Mouse (Mus musculus): ENCODE data around the gene Ankib1. TPM values are rescaled to one million over a fixed set of nuclear protein-coding genes. Genes with fewer than 3 reads are reported as not detected.
A peak's percentile ranks its signal among the peaks of the same experiment; 100 is the strongest.

Ankib1 gene
- polyA plus RNA-seq, 1 experiment from 2014 or later = 35.3 TPM

DNA sequence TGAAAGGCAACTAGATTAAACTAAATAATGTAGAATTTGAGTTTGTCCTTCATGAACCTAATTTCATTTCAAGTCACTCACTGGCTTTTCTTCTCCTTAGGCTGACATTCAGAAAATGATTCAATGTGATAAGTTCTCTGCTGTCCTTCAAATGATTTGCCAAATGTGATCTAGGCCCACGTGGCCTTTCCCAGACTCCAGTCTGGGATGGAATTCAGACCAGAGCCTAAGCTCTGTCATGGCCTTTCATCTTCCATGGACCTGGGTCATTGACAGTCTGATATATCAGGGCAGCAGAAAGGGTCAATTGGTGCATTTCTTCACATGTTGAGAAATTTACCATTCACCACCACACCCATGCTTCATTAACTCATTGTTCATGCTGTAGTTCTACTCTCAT lies 77.2 kb downstream of the Ankib1 start:
- CTCF ChIA-PET = no interaction called here
- POLR2A ChIA-PET = no interaction called here
- no peak for ATAC-seq
- no peak for TF ChIP-seq CTCF (IDR thresholded peaks at IDR 0.05)
- no peak for DNase-seq (ENCODE audit: low read depth, low spot score)
- in situ Hi-C loops (cut with MboI; ENCODE audit: low pct_unique_long_range_greater_than_20kb) = no loop called here
- no peaks in the 10 kb centered on the region for H3K27me3 ChIP-seq

DNA sequence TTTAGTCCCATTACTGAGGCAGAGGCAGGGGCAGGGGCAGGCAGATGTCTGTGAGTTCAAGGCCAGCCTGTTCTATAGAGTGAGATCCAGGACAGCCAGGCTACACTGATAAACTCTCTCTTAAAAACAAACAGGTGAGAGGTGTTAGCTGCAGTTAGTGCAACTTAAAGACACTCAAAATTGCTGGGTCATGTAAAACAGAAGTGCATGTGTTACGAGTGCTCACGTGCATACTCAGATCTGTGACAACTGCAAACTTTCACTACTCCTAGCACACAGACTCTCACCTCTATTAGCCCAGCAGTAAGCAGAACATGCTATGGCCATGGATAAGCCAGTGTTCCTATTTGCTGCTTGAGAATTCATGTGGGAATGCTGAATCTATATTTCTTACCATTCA lies 79.3 kb downstream of the Ankib1 start:
- ChIA-PET CTCF (no interaction called here), POLR2A (no interaction called here)
- in situ Hi-C loops (cut with MboI; ENCODE audit: low pct_unique_long_range_greater_than_20kb) = no loop called here
- no peak for DNase-seq (ENCODE audit: low read depth, low spot score)
- no peak for ATAC-seq
- no peaks in the 10 kb centered on the region for H3K27me3 ChIP-seq
- no peak for TF ChIP-seq CTCF (IDR thresholded peaks at IDR 0.05)

DNA sequence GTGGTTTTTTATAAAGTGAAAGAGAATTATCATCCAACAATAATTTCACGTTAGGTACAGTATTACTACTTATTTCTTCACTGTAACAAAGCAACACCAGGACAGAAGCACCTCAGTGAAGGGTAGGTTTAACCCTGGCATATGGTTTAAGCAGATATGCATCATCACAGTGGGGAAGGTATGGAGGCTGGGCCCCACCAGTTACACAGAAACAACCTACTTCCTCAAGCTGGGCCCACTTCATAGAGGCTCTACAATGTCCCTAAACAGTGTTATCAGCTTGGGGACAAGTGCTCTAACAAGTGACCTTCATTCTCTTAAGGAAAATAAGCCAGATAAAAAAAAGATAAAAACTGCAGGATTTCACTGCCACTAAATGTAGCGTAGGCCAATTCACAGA lies 79.9 kb downstream of the Ankib1 start:
- ChIA-PET CTCF (no interaction called here), POLR2A (no interaction called here)
- in situ Hi-C loops (cut with MboI; ENCODE audit: low pct_unique_long_range_greater_than_20kb) = no loop called here
- H3K27me3 ChIP-seq = no peaks in the 10 kb centered on the region
- no peak for TF ChIP-seq CTCF (IDR thresholded peaks at IDR 0.05)
- no peak for DNase-seq (ENCODE audit: low read depth, low spot score)
- no peak for ATAC-seq

DNA sequence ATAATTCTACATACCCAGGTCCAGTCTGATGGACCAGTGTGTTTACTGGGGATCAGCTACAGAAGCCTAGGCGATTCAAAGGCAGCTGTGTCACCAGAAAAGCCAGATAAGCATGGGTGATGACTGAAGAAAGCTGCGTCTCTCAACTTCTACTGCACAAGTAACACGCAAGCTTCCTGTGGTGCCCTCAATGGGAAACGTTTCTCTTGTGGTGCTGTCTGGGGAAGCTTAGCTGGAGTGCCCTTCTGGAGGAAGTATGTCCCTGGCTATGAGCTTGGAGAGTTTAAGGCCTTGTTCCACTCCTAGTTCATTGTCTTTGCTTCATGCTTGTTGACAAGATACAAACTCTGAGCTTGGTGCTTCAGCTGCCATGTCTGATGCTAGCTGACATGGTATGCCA lies 83.4 kb downstream of the Ankib1 start:
- in situ Hi-C loops (cut with MboI; ENCODE audit: low pct_unique_long_range_greater_than_20kb) = no loop called here
- no peak for DNase-seq (ENCODE audit: low read depth, low spot score)
- no peaks in the 10 kb centered on the region for H3K27me3 ChIP-seq
- ATAC-seq = no peak
- CTCF ChIA-PET = interaction anchor here (1.2 kb wide), 1 partner anchor 13 kb away, joined by 3 read pairs; no protein-coding TSS in a partner anchor
- no peak for TF ChIP-seq CTCF (IDR thresholded peaks at IDR 0.05)
- POLR2A ChIA-PET = no interaction called here

DNA sequence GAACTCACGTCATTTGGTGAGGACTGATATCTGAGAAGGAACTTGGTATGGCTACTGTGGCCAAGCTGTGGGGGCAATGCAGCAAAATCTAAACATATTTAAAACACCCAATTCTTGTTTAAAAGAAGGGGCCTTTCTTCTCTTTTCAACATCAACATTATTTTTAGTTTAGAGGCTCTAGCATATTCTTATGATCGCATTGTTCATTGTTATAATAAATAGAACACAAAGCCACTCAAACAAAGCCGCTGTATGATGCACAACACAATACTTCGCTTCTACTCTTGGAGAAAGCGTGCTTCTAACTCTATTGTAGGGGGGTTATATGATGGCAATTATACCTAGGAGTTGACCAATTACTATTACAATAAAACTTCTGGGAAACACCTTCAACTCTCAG lies 86.9 kb downstream of the Ankib1 start:
- DNase-seq (ENCODE audit: low read depth, low spot score) (no peak), ATAC-seq (no peak)
- CTCF ChIA-PET = interaction anchor here (2.8 kb wide), 1 partner anchor 16 kb away, joined by 11 read pairs; no protein-coding TSS in a partner anchor
- POLR2A ChIA-PET = no interaction called here
- no peak for TF ChIP-seq CTCF (IDR thresholded peaks at IDR 0.05)
- in situ Hi-C loops (cut with MboI; ENCODE audit: low pct_unique_long_range_greater_than_20kb) = no loop called here
- H3K27me3 ChIP-seq = no peaks in the 10 kb centered on the region

DNA sequence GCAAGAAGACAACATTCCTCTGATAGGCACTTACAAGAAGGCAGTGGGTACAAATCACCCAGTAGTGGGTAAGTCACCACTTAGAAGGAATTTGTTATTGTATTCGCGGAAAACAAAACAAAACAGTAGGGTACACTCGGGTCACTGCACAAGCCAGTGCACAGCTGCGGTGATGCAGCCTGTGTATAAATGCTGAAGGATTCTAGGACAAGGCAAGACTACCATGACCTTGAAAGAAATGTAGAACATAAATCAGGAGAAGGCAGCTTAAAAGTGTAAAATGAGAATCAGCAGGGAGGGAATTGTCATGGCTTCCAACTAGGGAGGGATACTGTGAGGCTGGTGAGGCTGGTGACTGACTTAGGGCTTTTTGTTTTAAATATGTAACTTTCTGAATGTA lies 100.5 kb downstream of the Ankib1 start:
- ATAC-seq (no peak), DNase-seq (ENCODE audit: low read depth, low spot score) (no peak)
- ChIA-PET POLR2A (interaction anchor here (0.9 kb wide), 1 partner anchor 27 kb away, joined by 4 read pairs; no protein-coding TSS in a partner anchor), CTCF (interaction anchor here (1.0 to 1.5 kb wide), 2 partner anchors 10 to 13 kb away, joined by 3 to 5 read pairs; no protein-coding TSS in a partner anchor)
- TF ChIP-seq CTCF (IDR thresholded peaks at IDR 0.05) = no peak
- no peaks in the 10 kb centered on the region for H3K27me3 ChIP-seq
- in situ Hi-C loops (cut with MboI; ENCODE audit: low pct_unique_long_range_greater_than_20kb) = no loop called here

DNA sequence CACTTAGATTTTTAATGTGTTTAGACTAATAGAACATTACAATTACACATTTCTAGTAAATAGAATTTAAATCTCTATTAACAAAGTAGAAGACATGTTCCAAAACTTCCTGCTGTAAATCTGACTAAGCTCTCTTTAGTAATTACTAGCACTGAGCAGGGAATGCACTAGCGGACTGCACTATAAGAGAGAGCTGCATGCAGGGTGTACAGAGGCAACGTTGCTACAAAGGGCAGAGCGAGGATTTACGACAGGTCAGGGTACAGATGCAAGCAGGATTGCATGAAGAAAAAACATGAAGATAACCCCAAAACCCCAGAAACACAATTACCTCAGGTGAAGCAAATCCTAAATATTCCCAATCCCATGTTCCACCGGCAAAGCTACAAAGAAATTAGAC lies 102.7 kb downstream of the Ankib1 start:
- H3K27me3 ChIP-seq = no peaks in the 10 kb centered on the region
- in situ Hi-C loops (cut with MboI; ENCODE audit: low pct_unique_long_range_greater_than_20kb) = no loop called here
- TF ChIP-seq CTCF (IDR thresholded peaks at IDR 0.05) = no peak
- ATAC-seq (no peak), DNase-seq (ENCODE audit: low read depth, low spot score) (no peak)
- CTCF ChIA-PET = interaction anchor here (2.6 kb wide), 1 partner anchor 15 kb away, joined by 11 read pairs; no protein-coding TSS in a partner anchor
- POLR2A ChIA-PET = no interaction called here

DNA sequence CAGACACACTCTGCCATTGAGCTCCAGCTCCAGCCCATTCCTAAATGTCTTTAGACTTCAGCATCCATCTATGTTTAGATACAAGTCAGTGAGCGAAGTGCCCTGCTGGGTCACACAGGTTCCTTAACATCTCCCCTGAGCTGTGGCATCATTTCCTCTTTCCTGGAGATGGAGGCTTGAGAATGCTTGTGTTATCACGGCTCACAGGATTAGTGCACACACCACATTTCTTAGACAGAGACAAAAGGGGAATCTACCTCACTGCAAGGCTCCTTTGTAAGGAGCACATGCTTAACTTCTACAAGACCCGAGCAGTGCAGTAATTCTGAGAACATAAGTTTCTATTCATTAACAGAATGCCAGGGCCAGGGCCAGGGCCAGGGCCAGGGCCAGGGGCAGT lies 106.7 kb downstream of the Ankib1 start:
- no peak for TF ChIP-seq CTCF (IDR thresholded peaks at IDR 0.05)
- ChIA-PET POLR2A (no interaction called here), CTCF (interaction anchor here (0.9 kb wide), 1 partner anchor 9 kb away, joined by 3 read pairs; no protein-coding TSS in a partner anchor)
- in situ Hi-C loops (cut with MboI; ENCODE audit: low pct_unique_long_range_greater_than_20kb) = no loop called here
- H3K27me3 ChIP-seq = no peaks in the 10 kb centered on the region
- DNase-seq (ENCODE audit: low read depth, low spot score) (no peak), ATAC-seq (no peak)

DNA sequence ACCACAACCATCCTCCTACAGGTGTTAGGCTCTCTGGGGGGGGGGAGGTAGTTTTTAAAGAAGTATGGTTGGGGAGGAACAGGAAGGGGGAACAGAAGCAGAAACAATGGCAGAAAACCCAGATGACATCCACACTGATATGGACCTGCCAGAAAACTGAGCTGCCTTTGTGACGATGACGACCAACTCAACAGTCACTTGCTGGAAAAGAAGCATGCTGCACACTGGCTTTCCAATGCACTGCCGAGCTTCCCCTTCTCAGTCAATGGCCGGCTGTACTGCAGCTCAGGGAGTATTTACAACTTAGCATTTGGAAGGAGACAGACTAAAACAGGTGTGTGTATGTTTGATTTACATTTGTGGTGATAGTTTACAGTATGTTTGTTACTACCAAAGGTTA lies 107.5 kb downstream of the Ankib1 start:
- ATAC-seq = no peak
- DNase-seq (ENCODE audit: low read depth, low spot score) = no peak
- H3K27me3 ChIP-seq = no peaks in the 10 kb centered on the region
- POLR2A ChIA-PET = interaction anchor here (0.7 kb wide), 1 partner anchor 34 kb away, joined by 7 read pairs; no protein-coding TSS in a partner anchor
- TF ChIP-seq CTCF (IDR thresholded peaks at IDR 0.05) = no peak
- CTCF ChIA-PET = interaction anchor here (0.9 kb wide), 1 partner anchor 10 kb away, joined by 3 read pairs; no protein-coding TSS in a partner anchor
- in situ Hi-C loops (cut with MboI; ENCODE audit: low pct_unique_long_range_greater_than_20kb) = no loop called here

DNA sequence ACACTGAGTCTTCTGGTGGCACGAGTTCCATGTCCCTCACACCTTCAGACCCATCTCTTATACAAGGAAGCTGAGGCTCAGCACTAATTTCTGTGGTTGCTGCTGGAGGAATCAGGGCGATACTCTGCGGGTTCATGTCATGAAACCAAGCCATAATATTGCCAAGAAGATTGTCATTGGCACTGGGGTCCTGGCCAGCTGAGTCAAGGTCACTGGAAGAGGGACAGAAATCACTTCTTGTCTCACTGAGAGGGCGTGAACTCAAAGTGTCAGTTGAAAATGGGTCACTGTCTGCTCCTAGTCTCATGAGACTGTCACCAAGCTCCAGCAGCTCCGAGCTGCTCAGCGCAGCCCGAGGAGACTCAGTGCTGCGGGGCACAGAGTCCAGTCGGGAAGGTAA lies 109.8 kb downstream of the Ankib1 start:
- ATAC-seq = no peak
- no peak for DNase-seq (ENCODE audit: low read depth, low spot score)
- in situ Hi-C loops (cut with MboI; ENCODE audit: low pct_unique_long_range_greater_than_20kb) = no loop called here
- POLR2A ChIA-PET = interaction anchor here (0.7 kb wide), 1 partner anchor 1371 kb away, joined by 3 read pairs; no protein-coding TSS in a partner anchor
- H3K27me3 ChIP-seq = no peaks in the 10 kb centered on the region
- TF ChIP-seq CTCF (IDR thresholded peaks at IDR 0.05) = no peak
- CTCF ChIA-PET = interaction anchor here (1.6 kb wide), 1 partner anchor 9 kb away, joined by 5 read pairs; no protein-coding TSS in a partner anchor

DNA sequence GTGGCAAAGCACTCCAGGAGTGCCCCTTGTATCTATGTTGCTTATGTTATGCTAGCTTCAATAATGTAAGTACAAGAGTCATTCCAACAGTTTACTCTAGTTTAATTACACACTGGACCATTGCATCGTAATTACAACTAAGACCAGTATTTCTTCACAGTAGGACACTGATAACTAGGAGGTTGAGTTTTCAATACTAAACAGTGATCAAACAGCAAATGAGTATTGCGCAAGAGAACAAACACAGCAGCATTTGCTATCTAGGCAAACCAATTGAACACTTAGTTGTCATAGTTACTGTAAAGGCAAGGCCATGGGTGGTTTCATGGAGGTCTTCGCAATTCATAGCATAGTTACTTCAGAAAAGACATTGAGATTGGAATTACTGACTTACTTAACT lies 111.4 kb downstream of the Ankib1 start:
- DNase-seq (ENCODE audit: low read depth, low spot score) = no peak
- CTCF ChIA-PET = interaction anchor here (1.4 kb wide), 1 partner anchor 132 kb away, joined by 3 read pairs; no protein-coding TSS in a partner anchor
- ATAC-seq = no peak

DNA sequence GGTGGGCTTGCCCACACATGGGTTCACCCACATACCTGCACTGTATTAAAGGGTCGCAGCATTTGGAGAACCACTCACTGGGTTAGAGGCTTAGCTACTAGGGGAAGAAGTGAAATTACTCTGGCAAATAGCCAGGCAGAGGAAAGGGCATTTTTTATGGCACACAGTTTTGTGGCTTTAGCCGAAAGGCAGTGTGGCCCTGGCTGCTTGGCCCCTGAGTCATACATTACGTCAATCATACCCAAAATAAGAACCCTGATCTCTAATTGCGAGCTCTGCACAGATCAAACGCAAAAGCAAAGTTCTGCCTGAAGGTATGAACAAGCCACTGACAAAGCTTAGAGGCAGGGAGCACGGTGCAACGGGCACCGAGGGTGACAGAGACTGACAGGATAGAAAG lies 114.4 kb downstream of the Ankib1 start:
- ChIA-PET POLR2A (interaction anchor here (0.6 kb wide), 1 partner anchor 43 kb away, joined by 7 read pairs; no protein-coding TSS in a partner anchor), CTCF (interaction anchor here (0.7 to 2.4 kb wide), 5 partner anchors 9 to 16 kb away, joined by 3 to 5 read pairs (median 3); no protein-coding TSS in a partner anchor)
- H3K27me3 ChIP-seq = no peaks in the 10 kb centered on the region
- DNase-seq (ENCODE audit: low read depth, low spot score) (peak; percentile 46), ATAC-seq (peak; percentile 73)
- in situ Hi-C loops (cut with MboI; ENCODE audit: low pct_unique_long_range_greater_than_20kb) = no loop called here
- TF ChIP-seq CTCF (IDR thresholded peaks at IDR 0.05) = no peak

More for the DNA sequence above, 111.4 kb downstream of the Ankib1 start:
- TF ChIP-seq CTCF (IDR thresholded peaks at IDR 0.05) = no peak
- POLR2A ChIA-PET = no interaction called here
- no peaks in the 10 kb centered on the region for H3K27me3 ChIP-seq
- in situ Hi-C loops (cut with MboI; ENCODE audit: low pct_unique_long_range_greater_than_20kb) = no loop called here
